Mouse (Mus musculus): ENCODE results near the gene St13. TPM values are rescaled to one million over a fixed set of nuclear protein-coding genes. Genes with fewer than 3 reads are reported as not detected.

The St13 gene
- polyA plus RNA-seq, 1 experiment from 2014 or later: 221 TPM

DNA sequence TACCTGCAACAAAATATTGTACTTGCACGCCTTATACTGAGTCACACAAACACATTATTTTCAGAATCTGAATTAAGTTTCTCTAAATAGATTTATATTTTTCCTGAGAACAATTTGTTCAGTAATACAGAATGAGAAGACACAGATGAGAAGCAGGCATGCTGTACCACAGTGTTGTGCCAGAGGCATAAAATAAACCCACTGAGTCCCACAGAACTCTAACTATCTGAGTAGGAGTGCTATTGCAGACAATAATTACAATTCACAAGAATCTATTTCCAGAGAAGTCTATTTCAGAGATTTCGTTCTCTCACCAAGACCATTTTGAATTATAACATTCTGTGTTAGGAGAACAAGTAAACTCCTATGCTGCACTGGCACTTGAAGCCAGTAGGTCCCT, 52.4 kb downstream of the St13 start:
- no peak overlapping the region for H3K4me3 ChIP-seq (ENCODE audit: low read depth, low read length)
- no peak overlapping the region for H3K9ac ChIP-seq (ENCODE audit: low read depth, low read length)
- ATAC-seq: no peak
- H3K9me3 ChIP-seq (replicated peaks; ENCODE audit: control insufficient read depth, low read length, poor library complexity, severe bottlenecking): no peaks in the 10 kb centered on the region
- H3K4me1 ChIP-seq (ENCODE audit: control insufficient read depth, insufficient read depth, low read length): no peaks in the 10 kb centered on the region
- H3K4me2 ChIP-seq (ENCODE audit: low read length): no peak overlapping the region
- 93% methylated on average over 2 of the region's 2 CpGs for WGBS
- H3K27ac ChIP-seq (ENCODE audit: low read length): no peak overlapping the region
- no peaks in the 10 kb centered on the region for H3K36me3 ChIP-seq (ENCODE audit: control insufficient read depth, insufficient read depth, low read length)
- H3K27me3 ChIP-seq (ENCODE audit: control insufficient read depth, insufficient read depth, low read depth, low read length): no peaks in the 10 kb centered on the region

- ATAC-seq: no peak
- WGBS: 93% methylated on average over 2 of the region's 2 CpGs
- H3K27ac ChIP-seq (ENCODE audit: low read length): no peak overlapping the region
- no peaks in the 10 kb centered on the region for H3K9me3 ChIP-seq (replicated peaks; ENCODE audit: control insufficient read depth, low read length, poor library complexity, severe bottlenecking)
- H3K36me3 ChIP-seq (ENCODE audit: control insufficient read depth, insufficient read depth, low read length): peaks cover 3% of the 10 kb centered on the region; the same call in 1 of the 2 replicates
- H3K9ac ChIP-seq (ENCODE audit: low read depth, low read length): no peak overlapping the region
- H3K27me3 ChIP-seq (ENCODE audit: control insufficient read depth, insufficient read depth, low read depth, low read length): no peaks in the 10 kb centered on the region
- H3K4me1 ChIP-seq (ENCODE audit: control insufficient read depth, insufficient read depth, low read length): no peaks in the 10 kb centered on the region
- no peak overlapping the region for H3K4me3 ChIP-seq (ENCODE audit: low read depth, low read length)
- no peak overlapping the region for H3K4me2 ChIP-seq (ENCODE audit: low read length)
Measured at GRCm38 (mm10) chr15:81341426-81341825, 58.5 kb downstream of the St13 start.

GRCm38 (mm10) chr15:81339158-81339557, 60.7 kb downstream of the St13 start:
- no peaks in the 10 kb centered on the region for H3K9me3 ChIP-seq (replicated peaks; ENCODE audit: control insufficient read depth, low read length, poor library complexity, severe bottlenecking)
- H3K27me3 ChIP-seq (ENCODE audit: control insufficient read depth, insufficient read depth, low read depth, low read length): no peaks in the 10 kb centered on the region
- H3K4me1 ChIP-seq (ENCODE audit: control insufficient read depth, insufficient read depth, low read length): no peaks in the 10 kb centered on the region
- H3K36me3 ChIP-seq (ENCODE audit: control insufficient read depth, insufficient read depth, low read length): peaks cover 3% of the 10 kb centered on the region; the same call in 1 of the 2 replicates
- no peak overlapping the region for H3K9ac ChIP-seq (ENCODE audit: low read depth, low read length)
- no peak overlapping the region for H3K4me2 ChIP-seq (ENCODE audit: low read length)
- no peak overlapping the region for H3K27ac ChIP-seq (ENCODE audit: low read length)
- H3K4me3 ChIP-seq (ENCODE audit: low read depth, low read length): no peak overlapping the region
- no peak for ATAC-seq
- over 99% methylated on average over 3 of the region's 3 CpGs for WGBS

DNA sequence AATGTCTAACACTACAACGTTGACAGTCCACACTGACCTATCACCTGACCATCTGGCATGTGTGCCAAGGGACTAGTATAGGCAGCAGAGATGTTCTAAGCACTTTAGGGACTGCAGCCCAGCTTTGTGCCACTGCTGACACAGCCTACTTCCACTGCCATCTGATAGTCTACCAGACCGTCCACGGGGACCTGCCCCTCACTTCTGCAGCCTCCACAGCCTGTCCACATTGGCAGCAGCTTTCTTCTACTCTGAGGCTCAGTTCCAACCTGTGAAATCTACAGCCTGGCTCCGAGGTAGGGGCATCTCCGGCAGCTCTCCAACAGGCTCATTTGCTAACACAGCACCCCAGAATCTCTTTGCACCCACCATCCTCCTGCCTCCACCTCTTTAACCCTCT, 63.4 kb downstream of the St13 start:
- no peak overlapping the region for H3K27ac ChIP-seq (ENCODE audit: low read length)
- WGBS: 88% methylated on average over 5 of the region's 5 CpGs
- peaks cover 6% of the 10 kb centered on the region; the same call in 1 of the 2 replicates for H3K36me3 ChIP-seq (ENCODE audit: control insufficient read depth, insufficient read depth, low read length)

DNA sequence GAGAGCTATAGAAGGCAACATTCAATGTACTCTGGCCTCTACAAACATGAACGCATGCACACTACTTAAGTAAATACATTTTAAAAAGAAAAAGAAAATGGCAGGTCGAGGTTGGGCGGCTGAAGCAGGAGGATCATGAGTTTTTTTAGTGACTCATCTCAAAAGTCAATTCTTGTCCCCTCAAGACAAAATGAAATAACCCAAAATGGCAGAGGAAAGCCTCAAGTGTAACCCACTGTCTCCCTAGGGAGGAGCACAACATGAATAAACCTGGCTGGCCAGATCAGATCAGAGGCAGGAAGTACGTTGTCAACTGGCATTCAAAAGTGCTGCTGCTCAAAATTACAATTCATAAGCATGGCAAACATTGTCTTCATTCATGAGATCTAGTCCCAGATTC, 67.4 kb downstream of the St13 start:
- H3K27me3 ChIP-seq (ENCODE audit: control insufficient read depth, insufficient read depth, low read depth, low read length): no peaks in the 10 kb centered on the region
- WGBS: 94% methylated on average over 4 of the region's 4 CpGs
- no peak for ATAC-seq
- H3K4me3 ChIP-seq (ENCODE audit: low read depth, low read length): no peak overlapping the region
- no peaks in the 10 kb centered on the region for H3K4me1 ChIP-seq (ENCODE audit: control insufficient read depth, insufficient read depth, low read length)
- no peak overlapping the region for H3K9ac ChIP-seq (ENCODE audit: low read depth, low read length)
- no peaks in the 10 kb centered on the region for H3K9me3 ChIP-seq (replicated peaks; ENCODE audit: control insufficient read depth, low read length, poor library complexity, severe bottlenecking)
- no peak overlapping the region for H3K4me2 ChIP-seq (ENCODE audit: low read length)
- H3K36me3 ChIP-seq (ENCODE audit: control insufficient read depth, insufficient read depth, low read length): peaks cover 13% of the 10 kb centered on the region; the same call in 1 of the 2 replicates
- H3K27ac ChIP-seq (ENCODE audit: low read length): no peak overlapping the region

More for the DNA sequence above, 63.4 kb downstream of the St13 start:
- Histone ChIP-seq H3K9ac (ENCODE audit: low read depth, low read length) (no peak overlapping the region), H3K27me3 (ENCODE audit: control insufficient read depth, insufficient read depth, low read depth, low read length) (no peaks in the 10 kb centered on the region), H3K9me3 (replicated peaks; ENCODE audit: control insufficient read depth, low read length, poor library complexity, severe bottlenecking) (no peaks in the 10 kb centered on the region), H3K4me3 (ENCODE audit: low read depth, low read length) (no peak overlapping the region), H3K4me2 (ENCODE audit: low read length) (no peak overlapping the region), H3K4me1 (ENCODE audit: control insufficient read depth, insufficient read depth, low read length) (no peaks in the 10 kb centered on the region)
- ATAC-seq: no peak

GRCm38 (mm10) chr15:81330816-81331433, 69.0 kb downstream of the St13 start:
- Histone ChIP-seq H3K4me3 (ENCODE audit: low read depth, low read length) (no peak overlapping the region), H3K9ac (ENCODE audit: low read depth, low read length) (no peak overlapping the region), H3K4me2 (ENCODE audit: low read length) (no peak overlapping the region), H3K27ac (ENCODE audit: low read length) (no peak overlapping the region), H3K9me3 (replicated peaks; ENCODE audit: control insufficient read depth, low read length, poor library complexity, severe bottlenecking) (no peaks in the 10 kb centered on the region), H3K4me1 (ENCODE audit: control insufficient read depth, insufficient read depth, low read length) (no peaks in the 10 kb centered on the region), H3K27me3 (ENCODE audit: control insufficient read depth, insufficient read depth, low read depth, low read length) (no peaks in the 10 kb centered on the region), H3K36me3 (ENCODE audit: control insufficient read depth, insufficient read depth, low read length) (peaks cover 10% of the 10 kb centered on the region; the same call in 1 of the 2 replicates)
- no peak for ATAC-seq
- 65% methylated on average over 3 of the region's 3 CpGs for WGBS

- no peaks in the 10 kb centered on the region for H3K9me3 ChIP-seq (replicated peaks; ENCODE audit: control insufficient read depth, low read length, poor library complexity, severe bottlenecking)
- no peaks in the 10 kb centered on the region for H3K4me1 ChIP-seq (ENCODE audit: control insufficient read depth, insufficient read depth, low read length)
- H3K4me3 ChIP-seq (ENCODE audit: low read depth, low read length): no peak overlapping the region
- H3K4me2 ChIP-seq (ENCODE audit: low read length): no peak overlapping the region
- WGBS: 71% methylated on average over 5 of the region's 5 CpGs
- H3K27ac ChIP-seq (ENCODE audit: low read length): no peak overlapping the region
- peaks cover 10% of the 10 kb centered on the region; the same call in 1 of the 2 replicates for H3K36me3 ChIP-seq (ENCODE audit: control insufficient read depth, insufficient read depth, low read length)
- no peaks in the 10 kb centered on the region for H3K27me3 ChIP-seq (ENCODE audit: control insufficient read depth, insufficient read depth, low read depth, low read length)
- no peak overlapping the region for H3K9ac ChIP-seq (ENCODE audit: low read depth, low read length)
- ATAC-seq: no peak
Measured at GRCm38 (mm10) chr15:81329721-81330369, 70.0 kb downstream of the St13 start.

DNA sequence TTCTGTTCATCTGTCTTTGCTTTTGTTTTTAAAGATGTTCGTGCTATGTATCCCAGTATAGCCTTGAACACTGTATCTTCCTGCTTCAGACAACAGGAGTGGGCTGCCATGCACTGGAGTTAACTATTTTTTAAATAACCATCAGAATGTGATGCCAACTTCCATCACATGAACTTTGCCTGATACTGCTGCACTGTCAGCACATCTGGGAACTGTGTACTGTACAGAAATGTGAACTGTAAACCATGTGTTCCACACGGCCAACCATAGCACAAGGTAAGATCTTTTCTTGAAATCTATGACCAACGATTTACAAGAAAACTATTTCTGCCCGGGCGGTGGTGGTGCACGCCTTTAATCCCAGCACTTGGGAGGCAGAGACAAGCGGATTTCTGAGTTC, 72.4 kb downstream of the St13 start:
- no peak overlapping the region for H3K4me3 ChIP-seq (ENCODE audit: low read depth, low read length)
- no peak for ATAC-seq
- H3K27ac ChIP-seq (ENCODE audit: low read length): no peak overlapping the region
- H3K9ac ChIP-seq (ENCODE audit: low read depth, low read length): no peak overlapping the region
- WGBS: 94% methylated on average over 7 of the region's 7 CpGs
- H3K4me2 ChIP-seq (ENCODE audit: low read length): no peak overlapping the region
- no peaks in the 10 kb centered on the region for H3K27me3 ChIP-seq (ENCODE audit: control insufficient read depth, insufficient read depth, low read depth, low read length)
- H3K4me1 ChIP-seq (ENCODE audit: control insufficient read depth, insufficient read depth, low read length): no peaks in the 10 kb centered on the region
- no peaks in the 10 kb centered on the region for H3K9me3 ChIP-seq (replicated peaks; ENCODE audit: control insufficient read depth, low read length, poor library complexity, severe bottlenecking)
- peaks cover 7% of the 10 kb centered on the region; the same call in 1 of the 2 replicates for H3K36me3 ChIP-seq (ENCODE audit: control insufficient read depth, insufficient read depth, low read length)

GRCm38 (mm10) chr15:81324979-81325378, 74.9 kb downstream of the St13 start:
- peaks cover 19% of the 10 kb centered on the region for H3K36me3 ChIP-seq (ENCODE audit: control insufficient read depth, insufficient read depth, low read length)
- 88% methylated on average over 4 of the region's 4 CpGs for WGBS

More at GRCm38 (mm10) chr15:81324979-81325378, 74.9 kb downstream of the St13 start:
- Histone ChIP-seq H3K27ac (ENCODE audit: low read length) (no peak overlapping the region), H3K4me2 (ENCODE audit: low read length) (no peak overlapping the region), H3K4me3 (ENCODE audit: low read depth, low read length) (no peak overlapping the region), H3K4me1 (ENCODE audit: control insufficient read depth, insufficient read depth, low read length) (no peaks in the 10 kb centered on the region), H3K27me3 (ENCODE audit: control insufficient read depth, insufficient read depth, low read depth, low read length) (no peaks in the 10 kb centered on the region), H3K9ac (ENCODE audit: low read depth, low read length) (no peak overlapping the region), H3K9me3 (replicated peaks; ENCODE audit: control insufficient read depth, low read length, poor library complexity, severe bottlenecking) (no peaks in the 10 kb centered on the region)
- ATAC-seq: no peak

Data from midbrain, embryonic 16.5 days (tissue).